33 mouse cellular contexts compared by ENCODE assay signal in genomic region chr6:147972552-147972951, GRCm38 (mm10).
"Had no signal": no experiment of that assay in that cellular context is flagged by ENCODE, and none has a peak within 500 bp of the region (broad histone marks: within the 10 kb centered on the region; RNA-seq: fewer than 3 reads in every experiment).

No protein-coding gene starts in this region.

- H3K27ac ChIP-seq: heart, adult 2 months; heart, embryonic 10.5 days; heart, embryonic 13.5 days; heart, embryonic 15.5 days; hindbrain, embryonic 10.5 days; hindbrain, embryonic 12.5 days; hindbrain, embryonic 13.5 days; hindbrain, embryonic 14.5 days; hindbrain, embryonic 15.5 days; hindbrain, postnatal 0 days; kidney, embryonic 15.5 days; kidney, postnatal 0 days; layer of hippocampus, adult 2 months; left cerebral cortex, adult 2 months had no signal

- H3K4me1 ChIP-seq: heart, embryonic 10.5 days; heart, embryonic 12.5 days; heart, embryonic 13.5 days; heart, embryonic 15.5 days; hindbrain, embryonic 10.5 days; hindbrain, embryonic 12.5 days; hindbrain, embryonic 13.5 days; hindbrain, embryonic 15.5 days; kidney, embryonic 15.5 days had no signal

- H3K4me2 ChIP-seq: heart, embryonic 11.5 days; heart, embryonic 12.5 days; heart, embryonic 13.5 days; heart, embryonic 15.5 days; hindbrain, embryonic 12.5 days; hindbrain, embryonic 13.5 days; hindbrain, embryonic 14.5 days; hindbrain, embryonic 15.5 days; kidney, embryonic 15.5 days had no signal

- H3K9me3 ChIP-seq: heart, embryonic 10.5 days; heart, embryonic 12.5 days; heart, embryonic 13.5 days; heart, embryonic 15.5 days; hindbrain, embryonic 10.5 days; hindbrain, embryonic 12.5 days; hindbrain, embryonic 13.5 days; hindbrain, embryonic 15.5 days; kidney, embryonic 15.5 days had no signal

- H3K9ac ChIP-seq: heart, embryonic 12.5 days; heart, embryonic 13.5 days; heart, embryonic 15.5 days; hindbrain, embryonic 12.5 days; hindbrain, embryonic 13.5 days; hindbrain, embryonic 14.5 days; hindbrain, embryonic 15.5 days; kidney, embryonic 15.5 days had no signal

- ATAC-seq: hindbrain, embryonic 16.5 days; hindbrain, postnatal 0 days; inflammation-experienced regulatory T-cells, adult 6 months had no signal

- H3K4me3 ChIP-seq: heart, adult 2 months; heart, embryonic 10.5 days; heart, embryonic 12.5 days; heart, embryonic 13.5 days; heart, embryonic 15.5 days; hindbrain, embryonic 10.5 days; hindbrain, embryonic 12.5 days; hindbrain, embryonic 13.5 days; hindbrain, embryonic 15.5 days; kidney, embryonic 15.5 days; layer of hippocampus, adult 2 months; left cerebral cortex, adult 2 months had no signal

- H3K36me3 ChIP-seq: heart, embryonic 10.5 days; heart, embryonic 12.5 days; heart, embryonic 13.5 days; heart, embryonic 15.5 days; hindbrain, embryonic 10.5 days; hindbrain, embryonic 12.5 days; hindbrain, embryonic 13.5 days; hindbrain, embryonic 15.5 days; kidney, embryonic 15.5 days had no signal

- H3K27me3 ChIP-seq: heart, embryonic 12.5 days; heart, embryonic 13.5 days; heart, embryonic 15.5 days; hindbrain, embryonic 12.5 days; hindbrain, embryonic 13.5 days; hindbrain, embryonic 15.5 days; kidney, embryonic 15.5 days had no signal

- DNase-seq: heart, adult 2 months; heart, postnatal 10 days; heart, postnatal 14 days; heart, postnatal 36 days; heart, postnatal 4 days; kidney, adult 11 months; kidney, adult 18-20 months; kidney, adult 2 months; kidney, adult 8-10 months; kidney, postnatal 10 days; kidney, postnatal 14 days; kidney, postnatal 25 days; kidney, postnatal 36 days; kidney, postnatal 4 days; layer of hippocampus, adult 9-11 months; layer of hippocampus, postnatal 36 days had no signal
